Mouse (Mus musculus): ENCODE data around the gene Nedd4. TPM values are rescaled to one million over a fixed set of nuclear protein-coding genes. Genes with fewer than 3 reads are reported as not detected.
A peak's percentile ranks its signal among the peaks of the same experiment; 100 is the strongest.

The Nedd4 gene
- polyA plus RNA-seq, 1 experiment from 2014 or later, result 518 TPM

- Histone ChIP-seq H3K36me3 (peaks cover 46% of the 10 kb centered on the region), H3K9ac (no peak overlapping the region), H3K27me3 (no peaks in the 10 kb centered on the region), H3K4me2 (no peak overlapping the region), H3K9me3 (no peaks in the 10 kb centered on the region), H3K4me1 (replicated peaks) (peaks cover 47% of the 10 kb centered on the region), H3K27ac (no peak overlapping the region), H3K4me3 (no peak overlapping the region)
- WGBS, result 85% methylated on average over 7 of the region's 7 CpGs
- ATAC-seq (ENCODE audit: low FRiP score), result no peak
These were observed 7.2 kb downstream of the Nedd4 start for GRCm38 (mm10) chr9:72669383-72669782.

- Histone ChIP-seq H3K9ac (no peak overlapping the region), H3K27me3 (no peaks in the 10 kb centered on the region), H3K4me2 (no peak overlapping the region), H3K36me3 (peaks cover 59% of the 10 kb centered on the region), H3K4me3 (no peak overlapping the region), H3K27ac (no peak overlapping the region), H3K4me1 (replicated peaks) (peaks cover 20% of the 10 kb centered on the region), H3K9me3 (no peaks in the 10 kb centered on the region)
- no peak; the same call in 1 of the 2 replicates for ATAC-seq (ENCODE audit: low FRiP score)
- WGBS, result 35% methylated on average over 2 of the region's 2 CpGs
These were observed 10.2 kb downstream of the Nedd4 start for GRCm38 (mm10) chr9:72672361-72672760.

DNA sequence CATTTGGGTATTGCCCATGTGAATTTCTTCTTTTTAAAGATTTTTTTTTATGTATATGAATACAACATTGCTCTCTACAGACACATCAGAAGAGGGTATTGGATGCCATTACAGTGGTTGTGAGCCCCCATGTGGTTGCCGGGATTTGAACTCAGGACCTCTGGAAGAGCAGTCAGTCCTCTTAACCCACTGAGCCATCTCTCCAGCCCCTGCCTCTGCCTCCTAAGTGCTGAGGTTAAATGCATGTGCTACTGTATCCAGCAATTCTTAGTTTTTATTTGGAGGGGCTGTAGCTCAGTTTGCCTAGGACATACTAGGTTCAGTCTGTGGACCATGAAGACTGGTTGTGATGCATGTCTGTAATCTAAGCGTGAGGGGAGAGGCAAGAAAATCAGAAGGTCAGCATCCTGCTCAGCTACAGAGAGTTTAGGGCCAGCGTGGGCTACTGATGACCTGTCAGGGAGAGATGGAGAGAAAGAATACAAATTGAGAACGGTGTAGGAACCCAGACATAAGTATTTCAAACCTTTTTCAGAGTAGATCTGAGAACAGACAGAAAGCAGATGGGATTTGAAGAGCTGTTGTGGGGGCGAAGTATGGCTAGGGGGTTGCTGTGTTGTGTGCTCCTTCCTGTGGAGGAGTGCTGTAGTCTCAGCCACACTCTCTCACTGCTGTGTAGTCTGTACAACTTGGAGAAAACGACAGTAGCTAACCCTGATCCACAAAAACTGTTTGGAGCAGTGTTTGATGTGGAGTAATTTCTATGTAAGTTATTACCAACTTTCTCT is 13.0 kb downstream of the Nedd4 start:
- Histone ChIP-seq H3K4me1 (replicated peaks) (peaks cover 2% of the 10 kb centered on the region), H3K27ac (no peak overlapping the region; the same call in 1 of the 2 replicates), H3K4me2 (no peak overlapping the region), H3K27me3 (no peaks in the 10 kb centered on the region), H3K9me3 (no peaks in the 10 kb centered on the region), H3K36me3 (peaks cover 72% of the 10 kb centered on the region), H3K4me3 (no peak overlapping the region), H3K9ac (no peak overlapping the region)
- ATAC-seq (ENCODE audit: low FRiP score), result no peak
- WGBS, result 94% methylated on average over 6 of the region's 6 CpGs

GRCm38 (mm10) chr9:72675745-72676200 is 13.6 kb downstream of the Nedd4 start:
- no peak overlapping the region for H3K9ac ChIP-seq
- H3K4me1 ChIP-seq (replicated peaks), result no peaks in the 10 kb centered on the region
- WGBS, result 100% methylated on average over 3 of the region's 3 CpGs
- no peak overlapping the region for H3K4me2 ChIP-seq
- no peaks in the 10 kb centered on the region for H3K9me3 ChIP-seq
- no peaks in the 10 kb centered on the region for H3K27me3 ChIP-seq
- peaks cover 69% of the 10 kb centered on the region for H3K36me3 ChIP-seq
- no peak overlapping the region for H3K4me3 ChIP-seq
- H3K27ac ChIP-seq, result no peak overlapping the region
- no peak for ATAC-seq (ENCODE audit: low FRiP score)

GRCm38 (mm10) chr9:72677659-72678058 is 15.5 kb downstream of the Nedd4 start:
- Histone ChIP-seq H3K27ac (no peak overlapping the region), H3K4me1 (replicated peaks) (no peaks in the 10 kb centered on the region), H3K9ac (no peak overlapping the region), H3K36me3 (peaks cover 78% of the 10 kb centered on the region), H3K4me2 (no peak overlapping the region), H3K4me3 (no peak overlapping the region), H3K27me3 (no peaks in the 10 kb centered on the region), H3K9me3 (no peaks in the 10 kb centered on the region)
- no peak for ATAC-seq (ENCODE audit: low FRiP score)
- 89% methylated on average over 5 of the region's 5 CpGs for WGBS

DNA sequence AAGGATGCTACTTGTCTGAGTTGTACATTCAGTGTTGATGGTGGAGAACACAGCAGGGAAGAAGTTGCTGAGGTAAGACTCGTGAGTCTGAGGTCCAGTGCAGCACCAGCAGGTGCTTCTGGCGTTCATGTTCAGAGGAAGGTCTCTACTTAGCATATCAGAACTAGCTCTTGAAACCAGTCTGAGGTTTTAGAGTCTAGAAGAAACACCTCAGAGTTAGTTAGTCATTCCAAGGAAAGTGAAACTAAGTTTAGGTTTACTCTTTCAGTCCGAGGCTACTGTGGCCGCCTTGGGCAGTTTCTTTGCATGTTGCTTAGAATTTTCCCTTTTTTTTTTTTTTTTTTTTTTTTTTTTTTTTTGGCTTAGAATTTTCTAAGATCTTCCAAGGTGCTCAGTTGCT is 16.6 kb downstream of the Nedd4 start:
- no peak for ATAC-seq (ENCODE audit: low FRiP score)
- H3K36me3 ChIP-seq, result peaks cover 71% of the 10 kb centered on the region
- H3K9ac ChIP-seq, result no peak overlapping the region
- 87% methylated on average over 4 of the region's 4 CpGs for whole genome bisulfite sequencing
- no peak overlapping the region for H3K4me3 ChIP-seq
- H3K9me3 ChIP-seq, result no peaks in the 10 kb centered on the region
- H3K4me1 ChIP-seq (replicated peaks), result no peaks in the 10 kb centered on the region
- H3K27me3 ChIP-seq, result no peaks in the 10 kb centered on the region
- no peak overlapping the region for H3K27ac ChIP-seq
- no peak overlapping the region for H3K4me2 ChIP-seq

DNA sequence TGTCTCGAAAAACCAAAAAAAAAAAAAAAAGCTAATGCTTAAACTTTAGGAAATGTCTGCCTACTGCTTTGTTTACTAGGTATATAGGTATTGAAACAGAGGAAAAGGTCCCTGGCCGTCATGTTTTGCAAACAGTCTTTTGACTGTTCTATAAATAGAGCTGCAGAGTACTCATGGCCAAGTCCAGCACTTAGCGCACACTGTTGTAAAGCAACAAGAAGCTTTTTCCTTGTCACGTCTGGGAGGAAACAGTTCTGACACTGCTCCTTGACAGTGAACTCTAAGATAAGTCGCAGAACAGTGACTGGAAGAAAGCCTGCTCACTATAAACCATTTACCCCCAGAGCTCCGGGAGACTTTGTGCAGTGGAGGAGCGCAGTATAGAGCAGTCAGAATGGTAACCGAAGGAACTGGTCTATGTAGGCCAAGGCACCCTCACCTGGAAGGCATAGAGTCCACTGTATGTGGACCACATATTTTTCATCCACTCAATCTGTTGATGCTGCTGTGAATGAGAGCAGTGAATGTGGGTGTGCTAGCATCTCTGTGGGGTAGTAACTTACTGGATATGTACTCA is 19.6 kb downstream of the Nedd4 start:
- WGBS, result 94% methylated on average over 8 of the region's 8 CpGs
- no peak overlapping the region for H3K4me2 ChIP-seq
- H3K36me3 ChIP-seq, result peaks cover 64% of the 10 kb centered on the region
- no peak for ATAC-seq (ENCODE audit: low FRiP score)
- H3K4me1 ChIP-seq (replicated peaks), result no peaks in the 10 kb centered on the region
- H3K9me3 ChIP-seq, result no peaks in the 10 kb centered on the region
- H3K27ac ChIP-seq, result no peak overlapping the region
- H3K27me3 ChIP-seq, result no peaks in the 10 kb centered on the region
- H3K9ac ChIP-seq, result no peak overlapping the region
- H3K4me3 ChIP-seq, result no peak overlapping the region

GRCm38 (mm10) chr9:72683268-72683667 is 21.1 kb downstream of the Nedd4 start:
- H3K4me3 ChIP-seq, result no peak overlapping the region
- no peak overlapping the region for H3K9ac ChIP-seq
- peaks cover 68% of the 10 kb centered on the region for H3K36me3 ChIP-seq
- WGBS, result 100% methylated on average over 1 of the region's 1 CpGs
- H3K4me2 ChIP-seq, result no peak overlapping the region
- H3K27ac ChIP-seq, result no peak overlapping the region
- ATAC-seq (ENCODE audit: low FRiP score), result no peak
- no peaks in the 10 kb centered on the region for H3K27me3 ChIP-seq
- no peaks in the 10 kb centered on the region for H3K9me3 ChIP-seq
- H3K4me1 ChIP-seq (replicated peaks), result no peaks in the 10 kb centered on the region

DNA sequence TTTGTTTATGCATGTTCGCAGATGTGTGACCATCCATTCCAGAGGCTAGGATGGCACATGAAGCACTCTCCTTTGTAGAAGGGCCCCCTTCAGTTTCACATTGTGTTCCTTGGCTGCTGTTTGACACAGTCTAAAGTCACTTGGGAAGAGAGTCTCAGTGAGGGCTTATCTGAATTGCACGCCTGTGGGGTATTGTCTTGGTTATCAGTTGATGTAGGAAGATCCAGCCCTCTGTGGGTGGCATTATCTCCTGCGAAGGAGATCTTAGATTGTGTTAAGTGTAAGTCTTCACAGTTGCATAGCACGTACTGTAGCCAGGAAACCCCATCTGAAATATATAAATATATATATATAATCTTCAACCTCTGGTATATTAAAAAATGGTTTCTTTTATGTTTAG is 23.1 kb downstream of the Nedd4 start:
- Histone ChIP-seq H3K36me3 (peaks cover 77% of the 10 kb centered on the region), H3K9me3 (no peaks in the 10 kb centered on the region), H3K27me3 (no peaks in the 10 kb centered on the region), H3K27ac (no peak overlapping the region), H3K4me3 (no peak overlapping the region), H3K9ac (no peak overlapping the region), H3K4me2 (no peak overlapping the region), H3K4me1 (replicated peaks) (no peaks in the 10 kb centered on the region)
- 89% methylated on average over 4 of the region's 4 CpGs for WGBS
- no peak for ATAC-seq (ENCODE audit: low FRiP score)

DNA sequence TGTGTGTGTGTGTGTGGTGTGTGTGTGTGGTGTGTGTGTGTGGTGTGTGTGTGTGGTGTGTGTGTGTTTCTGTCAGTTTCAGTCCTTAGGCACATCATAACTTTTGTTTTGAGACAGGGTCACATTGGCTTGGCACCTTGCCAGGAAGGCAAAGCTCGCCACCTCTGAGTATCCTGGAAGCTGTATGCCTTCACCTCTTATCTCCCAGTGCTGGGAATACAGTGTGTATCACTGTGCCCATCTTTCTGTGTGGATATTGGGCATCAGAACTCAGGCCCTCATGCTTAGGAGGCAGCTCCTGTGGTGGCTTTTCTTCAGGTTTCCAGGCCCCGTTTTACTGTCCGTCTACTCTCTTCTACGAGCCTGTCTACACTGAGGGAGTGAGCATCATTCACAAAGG is 24.4 kb downstream of the Nedd4 start:
- no peak overlapping the region for H3K27ac ChIP-seq
- H3K4me2 ChIP-seq, result no peak overlapping the region
- H3K9ac ChIP-seq, result no peak overlapping the region
- peaks cover 82% of the 10 kb centered on the region for H3K36me3 ChIP-seq
- no peak overlapping the region for H3K4me3 ChIP-seq
- WGBS, result 76% methylated on average over 4 of the region's 4 CpGs
- no peaks in the 10 kb centered on the region for H3K4me1 ChIP-seq (replicated peaks)
- no peak for ATAC-seq (ENCODE audit: low FRiP score)
- H3K9me3 ChIP-seq, result no peaks in the 10 kb centered on the region
- H3K27me3 ChIP-seq, result no peaks in the 10 kb centered on the region

DNA sequence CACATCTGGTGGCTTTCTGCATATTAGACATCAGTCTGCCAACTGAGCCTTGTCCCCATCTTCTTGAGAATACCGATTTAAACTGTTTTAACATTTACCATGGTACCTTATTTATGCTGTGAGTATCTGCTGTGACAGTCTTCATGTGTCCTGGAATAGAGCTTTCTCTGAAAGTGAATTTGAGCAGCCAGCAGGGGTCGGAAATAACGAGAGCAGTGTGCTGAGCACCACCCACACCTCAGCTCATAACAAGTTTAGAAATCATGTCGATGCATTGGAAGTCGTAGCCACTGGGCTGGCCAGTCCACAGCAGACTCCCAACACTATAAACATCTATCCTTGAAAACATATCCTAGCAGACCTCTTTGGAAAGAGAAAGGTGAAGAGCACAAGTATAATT is 27.4 kb downstream of the Nedd4 start:
- H3K27me3 ChIP-seq, result no peaks in the 10 kb centered on the region
- 86% methylated on average over 5 of the region's 5 CpGs for WGBS
- H3K9me3 ChIP-seq, result no peaks in the 10 kb centered on the region
- no peak for ATAC-seq (ENCODE audit: low FRiP score)
- no peak overlapping the region for H3K27ac ChIP-seq
- H3K36me3 ChIP-seq, result peaks cover 84% of the 10 kb centered on the region
- H3K9ac ChIP-seq, result no peak overlapping the region
- H3K4me3 ChIP-seq, result no peak overlapping the region
- H3K4me1 ChIP-seq (replicated peaks), result peaks cover 21% of the 10 kb centered on the region
- H3K4me2 ChIP-seq, result no peak overlapping the region

DNA sequence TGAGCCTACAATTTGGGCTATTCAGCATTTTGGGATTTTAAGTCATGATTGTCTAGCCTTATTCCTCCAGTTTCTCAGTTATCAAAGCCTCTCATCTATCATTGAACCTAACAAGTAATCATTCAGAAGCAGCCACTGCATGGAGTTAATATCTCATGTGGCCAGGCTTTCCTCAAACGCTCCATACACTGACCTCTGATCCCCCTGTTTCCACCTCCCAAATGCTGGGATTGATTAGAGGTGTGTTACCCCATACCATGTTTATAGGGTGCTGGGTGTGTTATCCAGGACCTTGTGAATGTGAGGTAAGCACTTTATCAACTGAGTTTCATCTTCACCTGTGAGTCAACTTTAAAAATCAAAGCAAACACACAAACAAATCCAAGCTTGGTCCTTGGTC is 28.7 kb downstream of the Nedd4 start:
- Histone ChIP-seq H3K9me3 (no peaks in the 10 kb centered on the region), H3K4me1 (replicated peaks) (peaks cover 26% of the 10 kb centered on the region), H3K27me3 (no peaks in the 10 kb centered on the region), H3K27ac (no peak overlapping the region), H3K9ac (no peak overlapping the region), H3K4me3 (no peak overlapping the region), H3K4me2 (no peak overlapping the region), H3K36me3 (peaks cover 76% of the 10 kb centered on the region)
- no peak for ATAC-seq (ENCODE audit: low FRiP score)
- WGBS, result 83% methylated on average over 1 of the region's 1 CpGs

- Histone ChIP-seq H3K4me1 (replicated peaks) (peaks cover 33% of the 10 kb centered on the region), H3K9ac (no peak overlapping the region), H3K27ac (0 out of 2 replicates have a peak overlapping the region, but pooled peaks have one; percentile 44), H3K4me3 (no peak overlapping the region), H3K9me3 (no peaks in the 10 kb centered on the region), H3K36me3 (peaks cover 66% of the 10 kb centered on the region), H3K4me2 (no peak overlapping the region), H3K27me3 (no peaks in the 10 kb centered on the region)
- no peak for ATAC-seq (ENCODE audit: low FRiP score)
- 77% methylated on average over 5 of the region's 5 CpGs for WGBS
These were observed 29.8 kb downstream of the Nedd4 start for GRCm38 (mm10) chr9:72691942-72692341.

Measured in hindbrain, embryonic 13.5 days (tissue).